Mouse (Mus musculus): ENCODE measurements around the gene Serpina3f.

Serpina3f gene

DNA sequence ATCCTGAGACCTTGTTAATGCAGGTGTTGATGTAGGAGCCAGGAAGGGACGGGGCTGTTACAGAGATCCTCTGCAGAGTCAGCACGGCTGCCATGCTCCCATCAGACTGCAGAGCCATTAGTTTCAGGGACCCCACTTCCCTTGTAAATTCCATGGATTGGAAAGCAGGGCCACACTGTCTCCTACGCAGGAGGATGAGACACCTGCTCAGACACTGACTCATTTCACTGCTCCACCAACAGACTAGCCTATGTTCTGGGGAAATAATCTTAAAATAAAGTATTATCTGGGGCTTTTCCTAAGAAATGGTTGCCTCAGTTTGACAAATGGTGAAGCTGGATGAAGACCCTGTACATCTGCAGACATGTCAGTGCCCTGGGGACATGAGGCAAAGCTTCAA lies 33.9 kb downstream of the Serpina3f start:
- no peak for DNase-seq (ENCODE audit: low spot score)

DNA sequence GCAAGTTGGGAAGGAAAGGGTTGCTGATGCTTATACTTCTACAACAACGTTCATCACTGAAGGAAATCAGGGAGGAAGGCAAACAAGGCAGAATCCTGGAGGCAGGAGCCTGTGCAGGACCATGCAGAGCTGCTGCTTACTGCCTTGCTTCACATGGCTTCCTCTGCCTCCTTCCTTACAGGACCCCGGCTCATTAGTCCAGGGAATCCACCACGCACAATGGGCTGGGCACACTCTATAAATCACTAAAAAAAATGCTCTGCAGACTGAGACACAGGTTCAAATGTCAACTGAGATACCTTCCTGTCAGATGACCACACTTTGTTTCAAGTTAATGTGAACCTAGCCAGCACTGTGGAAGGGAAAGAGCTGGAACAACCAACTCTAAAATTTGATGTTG lies 46.7 kb downstream of the Serpina3f start:
- no peak for DNase-seq (ENCODE audit: low spot score)

DNA sequence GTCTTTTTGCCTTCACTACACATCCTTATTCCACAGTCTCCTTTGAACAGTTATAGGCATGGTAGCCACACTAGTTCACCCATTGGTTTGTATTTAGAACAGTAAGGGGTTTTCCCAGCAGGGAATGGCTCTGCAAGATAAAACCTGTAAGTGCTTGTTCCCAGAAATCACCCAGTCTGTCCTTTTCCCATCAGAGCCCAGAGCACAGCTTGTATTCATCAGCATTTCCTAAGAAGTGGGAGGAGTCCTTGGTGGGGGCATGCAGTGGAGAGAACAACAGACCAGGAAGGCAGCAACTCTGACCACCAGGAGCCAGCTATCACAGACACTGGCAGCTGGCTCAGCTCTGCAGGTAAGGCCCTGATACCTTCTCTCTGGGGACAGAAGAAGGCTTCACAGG lies 48.5 kb downstream of the Serpina3f start, which contains the start of gene Serpina3i:
TSS of gene Serpina3i (plus strand) at position 260 of the 400 bp plus-strand sequence.
- DNase-seq (ENCODE audit: low spot score), result peak; percentile 10

DNA sequence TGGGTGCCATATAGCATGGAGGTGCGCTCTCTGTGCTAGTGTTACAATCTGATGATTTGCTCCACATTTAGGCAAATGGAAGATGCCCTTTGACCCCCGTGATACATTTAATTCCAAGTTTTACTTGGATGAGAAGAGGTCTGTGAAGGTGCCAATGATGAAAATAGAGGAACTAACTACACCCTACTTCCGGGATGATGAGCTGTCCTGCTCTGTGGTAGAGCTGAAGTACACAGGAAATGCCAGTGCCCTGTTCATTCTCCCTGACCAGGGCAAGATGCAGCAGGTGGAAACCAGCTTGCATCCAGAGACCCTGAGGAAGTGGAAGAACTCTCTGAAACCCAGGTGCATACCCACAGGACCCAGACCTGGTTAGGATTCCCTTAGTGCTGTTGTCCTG lies 52.0 kb downstream of the Serpina3f start:
- DNase-seq (ENCODE audit: low spot score), result no peak

Measured in testis, postnatal 14 days (tissue).